Mouse (Mus musculus): ENCODE data around the gene Amn. TPM values are rescaled to one million over a fixed set of nuclear protein-coding genes. Genes with fewer than 3 reads are reported as not detected.

The Amn gene
- total RNA-seq, 1 experiment from 2014 or later, result not detected

- ATAC-seq (replicated peaks; ENCODE audit: low read depth, poor library complexity, severe bottlenecking), result no peak
These were observed 49.7 kb downstream of the Amn start for GRCm38 (mm10) chr12:111320549-111320948.

- ATAC-seq (replicated peaks; ENCODE audit: low read depth, poor library complexity, severe bottlenecking), result no peak
These were observed 50.9 kb downstream of the Amn start for GRCm38 (mm10) chr12:111321832-111322231.

DNA sequence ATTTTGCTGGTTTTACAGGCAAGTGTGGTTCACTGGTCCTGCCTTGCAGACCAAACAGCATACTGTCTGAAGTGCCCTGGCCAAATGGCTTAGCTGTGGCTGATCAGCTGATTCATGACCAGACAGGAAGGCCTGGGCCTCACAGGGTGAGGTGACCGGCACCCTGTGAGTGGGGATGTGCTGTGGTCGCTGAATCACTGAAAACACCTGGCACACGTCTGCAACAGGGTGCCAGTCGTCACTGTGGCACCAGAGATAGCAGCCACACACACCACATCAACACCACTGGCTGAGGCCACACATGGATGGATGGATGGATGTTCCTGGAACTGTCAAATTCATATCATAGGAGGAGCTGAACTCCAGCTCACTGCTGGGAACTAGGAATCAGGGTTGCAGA lies 52.5 kb downstream of the Amn start:
- ATAC-seq (replicated peaks; ENCODE audit: low read depth, poor library complexity, severe bottlenecking), result no peak

DNA sequence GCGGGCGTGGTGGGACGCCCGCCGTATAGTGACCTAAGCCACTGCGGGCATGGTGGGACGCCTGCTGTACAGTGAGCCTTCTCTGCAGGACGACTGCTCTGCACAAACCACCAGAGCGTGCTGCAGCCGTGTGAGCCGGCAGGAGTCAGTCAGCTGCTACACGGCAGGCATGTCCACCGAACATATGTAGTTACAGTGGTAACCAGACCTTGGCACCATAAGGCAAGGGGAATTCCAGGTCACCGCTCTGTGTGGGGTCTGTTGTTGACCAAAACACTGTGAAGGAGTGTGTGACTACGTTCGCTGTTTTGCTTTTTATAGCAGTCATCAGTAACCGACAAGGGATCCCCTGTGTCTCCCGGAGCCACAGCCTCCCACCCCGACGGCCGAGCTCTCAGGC lies 53.6 kb downstream of the Amn start:
- ATAC-seq (replicated peaks; ENCODE audit: low read depth, poor library complexity, severe bottlenecking), result no peak

GRCm38 (mm10) chr12:111324949-111325348 lies 54.1 kb downstream of the Amn start:
- no peak for ATAC-seq (replicated peaks; ENCODE audit: low read depth, poor library complexity, severe bottlenecking)

DNA sequence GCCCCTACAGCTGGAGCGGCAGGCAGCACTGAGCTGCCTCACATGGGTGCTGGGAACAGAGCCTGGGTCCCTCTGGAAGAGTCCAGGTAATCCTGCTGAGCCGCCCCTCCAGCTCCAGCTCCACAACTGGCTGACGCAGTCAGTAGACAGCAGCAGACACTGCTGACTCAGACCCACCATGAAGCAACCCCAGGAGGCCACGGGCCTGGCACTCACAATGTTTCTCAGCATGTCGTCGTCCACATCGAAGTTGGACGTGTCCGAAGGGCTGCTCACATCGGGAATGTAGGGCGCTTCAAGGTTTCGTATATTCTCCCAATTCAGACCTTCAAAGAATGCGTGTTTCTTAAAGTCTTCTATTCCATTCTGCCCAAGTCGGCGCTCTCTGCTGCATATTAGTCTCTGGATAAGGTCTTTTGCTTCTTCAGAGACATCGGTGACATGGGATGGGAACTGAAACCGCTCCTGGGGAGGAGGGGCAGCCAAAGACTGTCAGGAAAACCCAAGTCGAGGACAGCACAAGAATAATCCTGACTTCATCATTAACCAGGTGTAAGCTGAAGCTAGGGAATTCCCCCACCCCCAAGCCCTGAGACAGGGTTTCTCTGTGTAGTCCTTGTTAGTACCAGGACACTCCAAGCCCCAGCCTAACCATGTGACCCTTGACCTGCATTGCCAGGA lies 55.0 kb downstream of the Amn start:
- no peak for ATAC-seq (replicated peaks; ENCODE audit: low read depth, poor library complexity, severe bottlenecking)

Other genes starting within 250 kb of the Amn start
- 46.6 and 47.7 TPM in 2 replicates for gene Rcor1, start 231.7 kb upstream of the Amn start, total RNA-seq (2017)
- gene Traf3, start 104.7 kb upstream of the Amn start, total RNA-seq (2017), result 11.6 and 15.7 TPM in 2 replicates
- gene 4930595D18Rik, start 86.6 kb upstream of the Amn start, total RNA-seq (2017), result 0.32 TPM in 1 of 2 replicates, not detected in the other
- 2.0 and 2.4 TPM in 2 replicates for gene Cdc42bpb, start 106.6 kb downstream of the Amn start, total RNA-seq (2017)
- not detected in 2 replicates for gene Lbhd2, start 135.7 kb downstream of the Amn start, total RNA-seq (2017)
- gene Exoc3l4, start 145.9 kb downstream of the Amn start, total RNA-seq (2017), result 0.32 TPM in 1 of 2 replicates, not detected in the other
- gene Tnfaip2, start 171.4 kb downstream of the Amn start, total RNA-seq (2017), result 60.2 and 79.0 TPM in 2 replicates
- gene Gm266, start 214.7 kb downstream of the Amn start, total RNA-seq (2017), result not detected in 2 replicates

Measured in common myeloid progenitor, adult 5-6 weeks (primary cell).